Mouse (Mus musculus) adrenal gland, adult 18-20 months (tissue): Measurements from ENCODE around the gene Xxylt1. TPM values are rescaled to one million over a fixed set of nuclear protein-coding genes. Genes with fewer than 3 reads are reported as not detected.

Experiments used
- DNase-seq, 2 experiments: peaks; one replicate each; pipeline ENCODE4 v3.0.0; 2021 to 2022; ENCODE audit warnings: low spot score in 2 of 2
- total RNA-seq, 2 experiments: library from RNA; stranded (reverse); gene quantifications; 1 replicate in 1 of 2; 2 replicates in 1 of 2; pipeline ENCODE4 v1.2.3; 2021

Gene Xxylt1
- total RNA-seq, 2 experiments from 2014 or later: 8.4 to 15.2 TPM

GRCm38 (mm10) chr16:31062918-31063317 lies 18.3 kb downstream of the Xxylt1 start:
- DNase-seq: no peak

GRCm38 (mm10) chr16:31061246-31061880 lies 19.9 kb downstream of the Xxylt1 start:
- DNase-seq: no peak

GRCm38 (mm10) chr16:31060714-31061113 lies 20.5 kb downstream of the Xxylt1 start:
- no peak for DNase-seq

- DNase-seq: no peak
These were observed 21.0 kb downstream of the Xxylt1 start for GRCm38 (mm10) chr16:31060226-31060625.

- DNase-seq: no peak
These were observed 21.5 kb downstream of the Xxylt1 start for GRCm38 (mm10) chr16:31059730-31060129.

- no peak for DNase-seq
These were observed 28.4 kb downstream of the Xxylt1 start for GRCm38 (mm10) chr16:31052812-31053211.

GRCm38 (mm10) chr16:31052177-31052726 lies 29.0 kb downstream of the Xxylt1 start:
- DNase-seq: no peak

- no peak for DNase-seq
These were observed 30.5 kb downstream of the Xxylt1 start for GRCm38 (mm10) chr16:31050701-31051100.

- DNase-seq: no peak
These were observed 33.0 kb downstream of the Xxylt1 start for GRCm38 (mm10) chr16:31048194-31048593.

- DNase-seq: no peak
These were observed 33.9 kb downstream of the Xxylt1 start for GRCm38 (mm10) chr16:31047186-31047898.

GRCm38 (mm10) chr16:31046217-31046659 lies 35.0 kb downstream of the Xxylt1 start:
- DNase-seq: no peak

- no peak for DNase-seq
These were observed 36.0 kb downstream of the Xxylt1 start for GRCm38 (mm10) chr16:31045211-31045610.

GRCm38 (mm10) chr16:31043136-31043535 lies 38.1 kb downstream of the Xxylt1 start:
- DNase-seq: no peak

GRCm38 (mm10) chr16:31041566-31041965 lies 39.7 kb downstream of the Xxylt1 start:
- DNase-seq: peak in 1 of 2 experiments; percentile 26

- no peak for DNase-seq
These were observed 41.3 kb downstream of the Xxylt1 start for GRCm38 (mm10) chr16:31039803-31040459.

- no peak for DNase-seq
These were observed 43.8 kb downstream of the Xxylt1 start for GRCm38 (mm10) chr16:31037431-31037830.

GRCm38 (mm10) chr16:31035651-31036245 lies 45.5 kb downstream of the Xxylt1 start:
- DNase-seq: no peak

GRCm38 (mm10) chr16:31035235-31035634 lies 46.0 kb downstream of the Xxylt1 start:
- no peak for DNase-seq

- no peak for DNase-seq
These were observed 47.2 kb downstream of the Xxylt1 start for GRCm38 (mm10) chr16:31034051-31034450.

GRCm38 (mm10) chr16:31029739-31030485 lies 51.3 kb downstream of the Xxylt1 start:
- DNase-seq: no peak

- DNase-seq: no peak
These were observed 53.6 kb downstream of the Xxylt1 start for GRCm38 (mm10) chr16:31027675-31028074.
